Mouse (Mus musculus) midbrain, embryonic 14.5 days (tissue): ENCODE measurements around the gene Icam1. TPM values are rescaled to one million over a fixed set of nuclear protein-coding genes. Genes with fewer than 3 reads are reported as not detected.

ENCODE experiments used
- ATAC-seq: fragments of 200-750 bp; cut with Nextera tagmentation; 2 replicates; pipeline ENCODE4 v1.8.0; 2017; ENCODE audit warnings: moderate number of reproducible peaks, moderate library complexity; ENCODE audit not compliant: low FRiP score, low TSS enrichment
- DNase-seq: peaks from one replicate; pipeline ENCODE4 v3.0.0-alpha.2; 2015
- H3K27ac ChIP-seq: fragments of 300-500 bp; sonication (generic); replicated peaks from 2 replicates; pipeline ENCODE4 v1.5.1; 2014; ENCODE audit warnings: mild to moderate bottlenecking, low read depth, low read length, moderate library complexity
- H3K27me3 ChIP-seq: fragments of 300-500 bp; sonication (generic); 2 replicates; pipeline ENCODE4 v1.6.1; 2014; ENCODE audit warnings: low read length, control low read depth, mixed read lengths; ENCODE audit not compliant: control insufficient read depth, insufficient read depth
- H3K36me3 ChIP-seq: fragments of 300-500 bp; sonication (generic); 2 replicates; pipeline ENCODE4 v1.6.1; 2014; ENCODE audit warnings: low read length, control low read depth; ENCODE audit not compliant: control insufficient read depth, insufficient read depth
- H3K4me1 ChIP-seq: fragments of 300-500 bp; sonication (generic); 2 replicates; pipeline ENCODE4 v1.6.1; 2014; ENCODE audit warnings: mild to moderate bottlenecking, antibody characterized with exemption, low read length, control low read depth; ENCODE audit not compliant: control insufficient read depth, insufficient read depth
- H3K4me2 ChIP-seq: fragments of 300-500 bp; sonication (generic); 2 replicates; pipeline ENCODE4 v1.6.1; 2014; ENCODE audit warnings: mild to moderate bottlenecking, low read length, moderate library complexity
- H3K4me3 ChIP-seq: fragments of 300-500 bp; sonication (generic); replicated peaks from 2 replicates; pipeline ENCODE4 v1.5.1; 2014; ENCODE audit warnings: low read depth, low read length
- H3K9ac ChIP-seq: fragments of 300-500 bp; sonication (generic); replicated peaks from 2 replicates; pipeline ENCODE4 v1.6.1; 2014; ENCODE audit warnings: mild to moderate bottlenecking, low read length, moderate library complexity
- H3K9me3 ChIP-seq: fragments of 300-500 bp; sonication (generic); 2 replicates; pipeline ENCODE4 v1.6.1; 2016; ENCODE audit warnings: low read length, control low read depth, mixed read lengths; ENCODE audit not compliant: control insufficient read depth
- WGBS: fragments of 180-500 bp; shearing (Covaris S2); extraction: QIAGEN DNeasy Blood & Tissue Kit; methylation state at CpG from one replicate; pipeline ENCODE4 v1.1.7; 2014; 5-methylcytosine and 5-hydroxymethylcytosine counted together
- polyA plus RNA-seq: library from polyadenylated mRNA; unstranded; fragments of >200 nt; fragmentation: Nextera tagmentation; extraction: Ambion mirVana; gene quantifications from 2 replicates; pipeline ENCODE4 v1.2.1, GENCODE M21; 2014

The Icam1 gene
- polyA plus RNA-seq, 1 experiment from 2014 or later = 4.1 TPM

DNA sequence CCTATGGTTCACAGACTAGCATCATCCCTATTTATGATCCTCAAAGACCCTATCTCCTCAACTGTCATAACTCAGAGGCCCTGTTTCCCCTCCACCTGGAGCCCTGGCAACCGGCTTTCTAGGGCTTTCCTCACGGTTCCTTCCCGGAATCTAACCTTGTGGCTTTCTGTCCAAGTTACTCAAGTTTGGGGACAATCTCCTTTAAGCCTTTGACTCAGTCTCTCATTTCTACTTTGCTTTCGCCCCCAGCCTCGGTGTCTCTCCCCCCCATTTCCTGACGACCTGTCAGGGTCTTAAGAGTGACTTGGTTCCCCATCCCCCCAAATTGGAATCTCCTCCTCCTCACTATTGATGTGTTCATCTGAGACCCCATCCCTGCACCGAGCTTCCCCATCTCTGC is 16.7 kb downstream of the Icam1 start:
- H3K9ac ChIP-seq = no peak overlapping the region
- H3K36me3 ChIP-seq = no peaks in the 10 kb centered on the region
- DNase-seq (peak; percentile 8), ATAC-seq (no peak)
- H3K4me1 ChIP-seq = peaks cover 25% of the 10 kb centered on the region
- H3K27me3 ChIP-seq = peaks cover 98% of the 10 kb centered on the region
- no peaks in the 10 kb centered on the region for H3K9me3 ChIP-seq
- peak overlapping the region; percentile 49 for H3K4me3 ChIP-seq
- H3K27ac ChIP-seq = no peak overlapping the region
- WGBS = 2% methylated on average over 7 of the region's 7 CpGs
- H3K4me2 ChIP-seq = peak overlapping the region; percentile 93

DNA sequence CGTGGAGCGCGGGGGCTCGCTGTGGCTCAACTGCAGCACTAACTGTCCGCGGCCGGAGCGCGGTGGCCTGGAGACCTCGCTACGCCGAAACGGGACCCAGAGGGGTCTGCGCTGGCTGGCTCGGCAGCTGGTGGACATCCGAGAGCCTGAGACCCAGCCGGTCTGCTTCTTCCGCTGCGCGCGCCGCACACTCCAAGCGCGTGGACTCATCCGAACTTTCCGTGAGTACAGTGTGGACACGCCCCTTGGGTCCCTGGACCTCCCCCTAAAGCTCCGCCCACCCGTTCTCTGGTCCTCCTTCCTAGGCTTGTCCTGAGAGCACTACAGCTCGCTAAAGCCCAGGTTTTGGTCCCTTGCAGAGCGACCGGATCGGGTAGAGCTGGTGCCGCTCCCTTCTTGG is 17.4 kb downstream of the Icam1 start:
- ATAC-seq (0 out of 2 replicates have a peak, but pooled peaks have one; percentile 21), DNase-seq (peak; percentile 73)
- Histone ChIP-seq H3K36me3 (no peaks in the 10 kb centered on the region), H3K9me3 (no peaks in the 10 kb centered on the region), H3K4me1 (peaks cover 25% of the 10 kb centered on the region), H3K4me2 (peak overlapping the region; percentile 55), H3K4me3 (peak overlapping the region; percentile 31), H3K9ac (no peak overlapping the region), H3K27me3 (peaks cover 100% of the 10 kb centered on the region), H3K27ac (no peak overlapping the region)
- WGBS = under 1% methylated on average over 34 of the region's 34 CpGs

DNA sequence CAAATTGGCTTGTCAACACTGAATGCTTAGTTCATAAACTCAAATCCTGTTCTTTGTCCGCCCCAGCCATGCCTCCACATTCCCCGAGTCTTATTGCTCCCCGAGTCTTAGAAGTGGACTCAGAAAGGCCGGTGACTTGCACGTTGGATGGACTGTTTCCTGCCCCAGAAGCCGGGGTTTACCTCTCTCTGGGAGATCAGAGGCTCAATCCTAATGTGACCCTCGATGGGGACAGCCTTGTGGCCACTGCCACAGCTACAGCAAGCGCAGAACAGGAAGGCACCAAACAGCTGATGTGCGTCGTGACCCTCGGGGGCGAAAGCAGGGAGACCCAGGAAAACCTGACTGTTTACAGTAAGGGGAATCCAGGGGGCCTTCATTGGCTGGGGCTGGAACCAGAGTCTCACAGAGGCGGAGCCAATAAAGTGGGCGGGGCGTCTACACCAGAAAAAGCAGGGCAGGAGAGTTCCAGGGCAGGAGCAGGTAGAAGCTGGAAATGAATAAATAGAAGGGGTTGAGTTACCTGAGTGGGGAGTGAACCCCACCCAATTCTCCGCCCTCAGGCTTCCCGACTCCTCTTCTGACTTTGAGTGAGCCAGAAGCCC is 18.8 kb downstream of the Icam1 start:
- Histone ChIP-seq H3K9ac (no peak overlapping the region), H3K4me2 (no peak overlapping the region), H3K9me3 (no peaks in the 10 kb centered on the region), H3K27me3 (peaks cover 99% of the 10 kb centered on the region), H3K36me3 (no peaks in the 10 kb centered on the region), H3K4me1 (peaks cover 21% of the 10 kb centered on the region), H3K4me3 (no peak overlapping the region), H3K27ac (no peak overlapping the region)
- WGBS = 3% methylated on average over 17 of the region's 17 CpGs
- DNase-seq (no peak), ATAC-seq (no peak)

DNA sequence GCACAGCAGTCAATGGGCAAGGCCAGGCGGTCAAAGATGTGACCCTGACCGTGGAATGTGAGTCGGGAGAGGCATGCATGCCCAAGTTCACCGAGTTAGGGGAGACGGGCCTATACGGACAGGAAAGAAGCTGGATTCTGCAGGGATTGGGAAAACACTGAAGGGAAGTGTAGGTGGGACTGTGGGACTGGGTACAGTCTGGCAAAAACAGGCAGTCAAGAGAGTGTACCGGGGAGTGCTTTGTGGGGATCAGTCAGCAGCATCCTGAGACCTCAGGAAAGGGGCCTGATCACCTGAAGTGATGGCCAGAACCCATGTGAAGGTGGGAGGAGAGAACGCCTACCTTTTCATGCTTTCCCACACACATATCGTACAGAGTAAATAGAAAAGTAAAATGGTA is 19.8 kb downstream of the Icam1 start:
- Histone ChIP-seq H3K9ac (no peak overlapping the region), H3K4me2 (no peak overlapping the region), H3K4me3 (no peak overlapping the region), H3K4me1 (peaks cover 21% of the 10 kb centered on the region), H3K27me3 (peaks cover 97% of the 10 kb centered on the region), H3K27ac (no peak overlapping the region), H3K9me3 (no peaks in the 10 kb centered on the region), H3K36me3 (no peaks in the 10 kb centered on the region)
- ATAC-seq = no peak
- WGBS = 16% methylated on average over 9 of the region's 9 CpGs
- DNase-seq = no peak

DNA sequence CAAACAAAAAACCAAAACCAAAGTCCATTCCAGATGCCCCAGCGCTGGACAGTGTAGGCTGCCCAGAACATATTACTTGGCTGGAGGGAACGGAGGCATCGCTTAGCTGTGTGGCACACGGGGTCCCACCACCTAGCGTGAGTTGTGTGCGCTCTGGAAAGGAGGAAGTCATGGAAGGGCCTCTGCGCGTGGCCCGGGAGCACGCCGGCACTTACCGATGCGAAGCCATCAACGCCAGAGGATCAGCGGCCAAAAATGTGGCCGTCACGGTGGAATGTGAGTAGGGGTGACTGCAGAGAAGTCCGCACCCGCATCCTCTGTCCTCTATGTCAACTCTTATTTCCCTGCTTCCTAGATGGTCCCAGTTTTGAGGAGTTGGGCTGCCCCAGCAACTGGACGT is 20.4 kb downstream of the Icam1 start:
- peak overlapping the region; percentile 63 for H3K4me2 ChIP-seq
- no peaks in the 10 kb centered on the region for H3K9me3 ChIP-seq
- no peak for ATAC-seq
- 7% methylated on average over 20 of the region's 20 CpGs for WGBS
- H3K4me3 ChIP-seq = peak overlapping the region; percentile 44; the same call in 1 of the 2 replicates
- peaks cover 16% of the 10 kb centered on the region for H3K4me1 ChIP-seq
- H3K9ac ChIP-seq = no peak overlapping the region
- H3K27me3 ChIP-seq = peaks cover 91% of the 10 kb centered on the region
- no peak for DNase-seq
- H3K27ac ChIP-seq = no peak overlapping the region
- no peaks in the 10 kb centered on the region for H3K36me3 ChIP-seq

DNA sequence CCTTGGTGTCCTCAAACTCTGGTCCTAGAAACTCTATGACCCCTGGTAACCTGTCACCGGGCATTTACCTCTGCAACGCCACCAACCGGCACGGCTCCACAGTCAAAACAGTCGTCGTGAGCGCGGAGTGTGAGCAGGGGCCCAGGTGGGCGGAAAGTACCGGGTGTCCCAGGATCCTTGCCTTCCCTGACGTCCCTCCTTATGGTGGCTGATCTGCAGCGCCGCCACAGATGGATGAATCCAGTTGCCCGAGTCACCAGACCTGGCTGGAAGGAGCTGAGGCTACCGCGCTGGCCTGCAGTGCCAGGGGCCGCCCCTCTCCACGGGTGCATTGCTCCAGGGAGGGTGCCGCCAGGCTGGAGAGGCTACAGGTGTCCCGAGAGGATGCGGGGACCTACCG is 20.9 kb downstream of the Icam1 start:
- ATAC-seq (no peak), DNase-seq (peak; percentile 16)
- Histone ChIP-seq H3K27ac (no peak overlapping the region), H3K4me3 (peak overlapping the region; percentile 44), H3K27me3 (peaks cover 86% of the 10 kb centered on the region), H3K9me3 (no peaks in the 10 kb centered on the region), H3K4me2 (peak overlapping the region; percentile 63), H3K4me1 (peaks cover 12% of the 10 kb centered on the region), H3K36me3 (no peaks in the 10 kb centered on the region), H3K9ac (no peak overlapping the region)
- 2% methylated on average over 22 of the region's 22 CpGs for WGBS

DNA sequence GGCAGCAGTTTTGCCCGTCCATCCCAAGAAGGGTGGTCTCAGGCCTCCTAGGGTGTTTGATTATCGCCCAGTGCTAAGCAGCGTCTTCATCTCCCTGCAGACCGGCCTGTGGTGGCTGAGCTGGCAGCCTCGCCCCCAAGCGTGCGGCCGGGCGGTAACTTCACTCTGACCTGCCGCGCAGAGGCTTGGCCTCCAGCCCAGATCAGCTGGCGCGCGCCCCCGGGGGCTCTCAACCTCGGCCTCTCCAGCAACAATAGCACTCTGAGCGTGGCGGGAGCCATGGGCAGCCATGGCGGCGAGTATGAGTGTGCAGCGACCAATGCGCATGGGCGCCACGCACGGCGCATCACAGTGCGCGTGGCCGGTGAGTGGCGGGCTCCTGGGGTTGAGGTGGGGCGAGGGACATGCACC is 21.7 kb downstream of the Icam1 start:
- H3K4me2 ChIP-seq = peak overlapping the region; percentile 63
- ATAC-seq = peak; percentile 61
- H3K4me1 ChIP-seq = peaks cover 7% of the 10 kb centered on the region
- H3K9ac ChIP-seq = peak overlapping the region; percentile 62
- no peaks in the 10 kb centered on the region for H3K36me3 ChIP-seq
- peak; percentile 77 for DNase-seq
- H3K27me3 ChIP-seq = peaks cover 78% of the 10 kb centered on the region
- no peaks in the 10 kb centered on the region for H3K9me3 ChIP-seq
- no peak overlapping the region for H3K27ac ChIP-seq
- H3K4me3 ChIP-seq = peak overlapping the region; percentile 44
- WGBS = 2% methylated on average over 31 of the region's 31 CpGs

DNA sequence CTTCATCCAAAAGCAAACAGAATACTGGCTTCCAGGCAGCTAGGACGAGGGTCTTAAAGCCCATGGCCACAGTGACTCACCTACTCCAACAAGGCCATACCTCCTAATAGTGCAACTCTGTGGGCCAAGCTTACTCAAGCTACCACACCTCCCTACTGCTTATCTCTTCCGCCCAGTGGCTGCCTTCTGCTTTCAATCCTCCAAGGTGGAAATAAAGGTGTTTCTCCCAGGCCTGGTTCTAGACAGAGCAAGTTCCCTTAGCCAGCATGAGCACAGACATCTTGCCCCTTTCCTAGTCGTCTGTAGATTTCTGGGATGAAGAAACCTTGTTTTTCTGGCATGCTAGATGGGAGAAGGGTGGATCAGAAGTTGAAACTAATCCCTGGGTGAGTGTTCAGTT is 24.0 kb downstream of the Icam1 start:
- H3K4me2 ChIP-seq = no peak overlapping the region
- ATAC-seq (no peak), DNase-seq (no peak)
- WGBS = 66% methylated on average over 3 of the region's 3 CpGs
- no peak overlapping the region for H3K9ac ChIP-seq
- H3K36me3 ChIP-seq = no peaks in the 10 kb centered on the region
- H3K4me1 ChIP-seq = no peaks in the 10 kb centered on the region; the same call in 1 of the 2 replicates
- H3K27me3 ChIP-seq = peaks cover 55% of the 10 kb centered on the region
- no peak overlapping the region for H3K4me3 ChIP-seq
- no peaks in the 10 kb centered on the region for H3K9me3 ChIP-seq
- no peak overlapping the region for H3K27ac ChIP-seq

DNA sequence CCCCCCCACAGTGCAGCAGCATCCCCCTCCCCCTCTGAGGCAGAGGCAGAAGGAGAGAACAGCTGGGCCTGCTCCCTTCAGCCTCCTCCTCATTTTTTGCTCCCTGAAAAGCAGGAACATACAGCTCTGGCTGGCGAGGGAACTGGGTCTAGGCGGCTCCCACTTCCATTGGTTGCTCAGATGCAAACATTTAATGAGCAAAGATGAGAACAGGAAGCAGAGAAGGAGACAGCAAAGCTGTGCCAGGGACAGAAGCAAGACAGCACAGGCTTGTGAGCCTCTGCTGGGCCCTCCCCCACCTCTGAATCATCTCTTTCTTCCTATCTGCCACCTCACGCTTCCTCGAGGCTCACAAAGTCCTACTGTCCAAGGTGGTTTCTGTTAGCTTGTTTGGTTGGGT is 25.5 kb downstream of the Icam1 start:
- WGBS = 43% methylated on average over 4 of the region's 4 CpGs
- Histone ChIP-seq H3K9ac (no peak overlapping the region), H3K4me1 (no peaks in the 10 kb centered on the region; the same call in 1 of the 2 replicates), H3K9me3 (no peaks in the 10 kb centered on the region), H3K4me3 (no peak overlapping the region), H3K27me3 (peaks cover 40% of the 10 kb centered on the region), H3K27ac (no peak overlapping the region), H3K4me2 (no peak overlapping the region), H3K36me3 (no peaks in the 10 kb centered on the region)
- ATAC-seq (no peak), DNase-seq (no peak)
